Mouse (Mus musculus): Measurements from ENCODE around the gene Sptb. TPM values are rescaled to one million over a fixed set of nuclear protein-coding genes. Genes with fewer than 3 reads are reported as not detected.

Sptb gene
- polyA plus RNA-seq, 1 experiment: 102 TPM

DNA sequence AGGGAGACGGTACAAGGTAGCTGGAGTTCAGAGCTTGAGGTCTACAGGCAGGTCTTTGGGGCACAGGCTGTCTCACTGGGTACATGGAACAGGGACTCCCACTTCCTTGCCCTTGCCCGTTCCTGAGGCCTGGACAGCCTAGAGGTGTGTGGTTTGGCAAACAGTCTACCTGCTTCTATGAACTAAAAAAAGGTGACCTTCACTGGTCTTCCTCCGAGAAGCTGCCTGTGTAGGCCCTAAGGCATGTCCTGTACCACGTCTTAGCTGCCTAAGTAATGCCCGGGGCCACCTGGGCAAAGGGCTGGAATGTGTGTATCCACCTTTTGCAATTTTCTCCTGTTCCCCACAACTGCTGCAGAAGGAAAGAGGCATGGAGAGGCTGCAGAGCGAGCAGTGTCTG lies 137.0 kb downstream of the Sptb start:
- Histone ChIP-seq H3K4me1 (ENCODE audit: control insufficient read depth, insufficient read depth, low read length) (no peaks in the 10 kb centered on the region), H3K4me3 (replicated peaks; ENCODE audit: control insufficient read depth, low read depth, low read length) (no peak overlapping the region), H3K27ac (ENCODE audit: control insufficient read depth, insufficient read depth, low read depth, low read length, poor library complexity) (no peak overlapping the region)
- TF ChIP-seq CTCF (IDR thresholded peaks at IDR 0.05; ENCODE audit: control insufficient read depth, insufficient read depth, low read length): no peak
- TF ChIP-seq POLR2A (IDR thresholded peaks at IDR 0.05; ENCODE audit: borderline replicate concordance, control insufficient read depth, low read depth, low read length): no peak
- 78% methylated on average over 6 of the region's 6 CpGs for WGBS

DNA sequence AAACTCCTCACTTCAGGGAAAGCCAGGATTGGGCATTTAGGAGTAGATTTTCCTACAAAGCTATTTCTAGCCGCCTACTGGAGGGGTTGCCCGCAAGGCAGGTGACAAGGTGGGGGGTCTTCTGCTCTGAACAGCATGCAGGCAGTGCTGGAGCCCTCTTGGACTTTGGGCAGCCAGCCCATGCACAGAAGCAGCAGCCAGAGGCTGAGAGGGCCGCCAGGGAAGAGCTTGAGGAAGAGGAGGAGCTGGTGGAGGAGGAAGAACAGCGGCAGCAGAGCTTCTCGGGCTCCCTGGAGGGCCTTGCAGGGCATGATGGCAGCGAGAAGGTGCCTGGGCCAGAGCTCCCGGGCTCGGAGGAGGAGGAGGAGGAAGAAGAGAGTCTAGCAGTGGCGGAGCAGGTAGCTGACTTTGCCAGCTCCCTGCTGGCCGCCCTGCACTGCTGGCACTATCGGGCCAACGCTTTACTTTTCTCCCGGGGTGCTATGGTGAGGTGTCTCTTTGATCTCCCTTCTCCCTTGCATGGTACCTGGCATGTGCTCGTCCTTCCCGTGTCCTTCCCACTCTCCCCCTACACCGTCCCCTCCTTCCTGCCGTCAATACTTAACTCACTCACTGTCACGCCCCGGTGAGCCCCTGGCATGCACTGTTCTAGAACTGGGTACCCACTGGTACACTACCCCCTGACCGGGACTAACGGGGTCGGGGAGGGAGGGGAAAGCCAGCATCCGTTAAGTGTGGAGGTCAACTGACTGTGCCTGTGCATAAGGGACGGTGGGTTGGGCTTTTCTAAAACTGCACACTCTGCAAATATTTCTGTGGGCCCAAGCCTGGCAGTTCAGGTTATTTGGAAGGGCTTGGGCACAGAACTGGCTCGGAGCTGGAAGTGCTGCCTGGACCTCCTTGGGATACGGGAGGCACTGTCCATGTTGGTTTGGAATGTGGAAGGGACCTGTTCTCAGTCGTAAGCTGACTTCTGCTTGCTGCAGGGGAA lies 137.8 kb downstream of the Sptb start:
- WGBS: 88% methylated on average over 27 of the region's 27 CpGs

GRCm38 (mm10) chr12:76571266-76571665 lies 139.1 kb downstream of the Sptb start:
- Histone ChIP-seq H3K4me3 (replicated peaks; ENCODE audit: control insufficient read depth, low read depth, low read length) (no peak overlapping the region), H3K4me1 (ENCODE audit: control insufficient read depth, insufficient read depth, low read length) (no peaks in the 10 kb centered on the region), H3K27ac (ENCODE audit: control insufficient read depth, insufficient read depth, low read depth, low read length, poor library complexity) (no peak overlapping the region)
- 87% methylated on average over 10 of the region's 10 CpGs for WGBS
- no peak for TF ChIP-seq CTCF (IDR thresholded peaks at IDR 0.05; ENCODE audit: control insufficient read depth, insufficient read depth, low read length)
- TF ChIP-seq POLR2A (IDR thresholded peaks at IDR 0.05; ENCODE audit: borderline replicate concordance, control insufficient read depth, low read depth, low read length): no peak

More for the DNA sequence above, 137.8 kb downstream of the Sptb start:
- Histone ChIP-seq H3K4me3 (replicated peaks; ENCODE audit: control insufficient read depth, low read depth, low read length) (no peak overlapping the region), H3K4me1 (ENCODE audit: control insufficient read depth, insufficient read depth, low read length) (no peaks in the 10 kb centered on the region), H3K27ac (ENCODE audit: control insufficient read depth, insufficient read depth, low read depth, low read length, poor library complexity) (no peak overlapping the region)
- 0 out of 2 replicates have a peak, but pooled peaks have one; percentile 13 for TF ChIP-seq POLR2A (IDR thresholded peaks at IDR 0.05; ENCODE audit: borderline replicate concordance, control insufficient read depth, low read depth, low read length)
- no peak for TF ChIP-seq CTCF (IDR thresholded peaks at IDR 0.05; ENCODE audit: control insufficient read depth, insufficient read depth, low read length)

DNA sequence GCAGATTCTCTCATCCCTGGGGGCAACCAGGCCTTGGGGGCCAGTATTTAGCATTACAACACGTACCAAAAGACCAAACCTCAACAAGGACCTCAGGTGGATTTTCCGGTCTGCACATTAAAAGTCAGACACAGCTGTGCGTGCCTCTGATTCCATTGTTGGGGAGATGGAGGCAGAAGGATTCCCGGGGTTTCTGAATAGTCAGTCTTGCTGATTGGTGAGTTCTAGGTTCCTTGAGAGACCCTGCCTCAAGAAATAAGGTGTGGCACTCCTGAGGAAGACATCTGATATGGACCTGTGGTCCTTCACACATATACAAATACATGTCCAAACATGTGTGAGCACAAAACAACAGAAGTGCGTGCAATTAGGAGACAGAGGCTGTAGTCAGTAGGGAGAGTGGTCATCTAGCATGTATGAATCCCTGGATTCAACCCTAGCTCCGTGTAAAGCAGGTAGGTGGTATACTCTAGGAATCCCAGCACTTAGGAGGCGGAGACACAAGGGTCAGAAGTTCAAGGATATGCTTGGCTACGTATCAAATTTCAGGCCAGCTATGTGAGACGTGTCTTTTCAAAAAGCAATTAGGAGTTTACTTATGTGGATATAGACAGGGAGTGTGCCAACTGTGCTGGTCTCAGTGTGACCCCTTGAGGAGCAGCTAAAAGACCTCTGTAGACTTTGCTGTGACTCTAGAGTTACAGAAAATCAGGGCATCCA lies 140.0 kb downstream of the Sptb start:
- TF ChIP-seq POLR2A (IDR thresholded peaks at IDR 0.05; ENCODE audit: borderline replicate concordance, control insufficient read depth, low read depth, low read length): no peak
- no peak for TF ChIP-seq CTCF (IDR thresholded peaks at IDR 0.05; ENCODE audit: control insufficient read depth, insufficient read depth, low read length)
- no peak overlapping the region for H3K4me3 ChIP-seq (replicated peaks; ENCODE audit: control insufficient read depth, low read depth, low read length)
- no peaks in the 10 kb centered on the region for H3K4me1 ChIP-seq (ENCODE audit: control insufficient read depth, insufficient read depth, low read length)
- no peak overlapping the region for H3K27ac ChIP-seq (ENCODE audit: control insufficient read depth, insufficient read depth, low read depth, low read length, poor library complexity)
- WGBS: 82% methylated on average over 9 of the region's 9 CpGs

DNA sequence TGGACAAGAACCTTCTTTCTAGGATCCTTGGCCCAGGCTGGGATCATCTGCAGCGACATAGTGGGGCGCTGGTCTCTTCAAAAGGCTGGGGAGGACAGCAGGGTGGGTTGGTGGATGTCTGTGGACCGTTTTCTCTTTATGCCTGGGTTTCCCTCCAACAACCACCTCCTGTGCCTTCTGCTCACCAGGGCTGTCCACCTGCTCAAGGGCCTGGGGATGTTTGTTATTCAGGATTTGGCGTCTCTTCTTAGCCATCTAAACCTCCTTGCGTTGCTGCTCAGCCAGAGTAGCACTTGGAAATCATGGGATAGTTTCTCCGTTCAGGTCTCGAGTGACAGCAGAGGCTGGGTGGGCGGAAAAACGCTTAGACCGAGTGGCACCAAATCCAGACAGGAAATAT lies 144.1 kb downstream of the Sptb start:
- TF ChIP-seq CTCF (IDR thresholded peaks at IDR 0.05; ENCODE audit: control insufficient read depth, insufficient read depth, low read length) (no peak), POLR2A (IDR thresholded peaks at IDR 0.05; ENCODE audit: borderline replicate concordance, control insufficient read depth, low read depth, low read length) (no peak)
- H3K27ac ChIP-seq (ENCODE audit: control insufficient read depth, insufficient read depth, low read depth, low read length, poor library complexity): 0 out of 2 replicates have a peak overlapping the region, but pooled peaks have one; percentile 7
- H3K4me3 ChIP-seq (replicated peaks; ENCODE audit: control insufficient read depth, low read depth, low read length): no peak overlapping the region
- H3K4me1 ChIP-seq (ENCODE audit: control insufficient read depth, insufficient read depth, low read length): no peaks in the 10 kb centered on the region
- WGBS: 86% methylated on average over 10 of the region's 10 CpGs

- Histone ChIP-seq H3K27ac (ENCODE audit: control insufficient read depth, insufficient read depth, low read depth, low read length, poor library complexity) (no peak overlapping the region), H3K4me1 (ENCODE audit: control insufficient read depth, insufficient read depth, low read length) (no peaks in the 10 kb centered on the region), H3K4me3 (replicated peaks; ENCODE audit: control insufficient read depth, low read depth, low read length) (no peak overlapping the region)
- no peak for TF ChIP-seq CTCF (IDR thresholded peaks at IDR 0.05; ENCODE audit: control insufficient read depth, insufficient read depth, low read length)
- no peak for TF ChIP-seq POLR2A (IDR thresholded peaks at IDR 0.05; ENCODE audit: borderline replicate concordance, control insufficient read depth, low read depth, low read length)
- WGBS: 72% methylated on average over 4 of the region's 4 CpGs
These were observed 148.2 kb downstream of the Sptb start for GRCm38 (mm10) chr12:76562196-76562595.

- 58% methylated on average over 5 of the region's 5 CpGs for WGBS
These were observed 152.1 kb downstream of the Sptb start for GRCm38 (mm10) chr12:76558206-76558605.

More at GRCm38 (mm10) chr12:76558206-76558605, 152.1 kb downstream of the Sptb start:
- Histone ChIP-seq H3K4me3 (replicated peaks; ENCODE audit: control insufficient read depth, low read depth, low read length) (no peak overlapping the region), H3K27ac (ENCODE audit: control insufficient read depth, insufficient read depth, low read depth, low read length, poor library complexity) (no peak overlapping the region), H3K4me1 (ENCODE audit: control insufficient read depth, insufficient read depth, low read length) (no peaks in the 10 kb centered on the region)
- TF ChIP-seq POLR2A (IDR thresholded peaks at IDR 0.05; ENCODE audit: borderline replicate concordance, control insufficient read depth, low read depth, low read length) (no peak), CTCF (IDR thresholded peaks at IDR 0.05; ENCODE audit: control insufficient read depth, insufficient read depth, low read length) (no peak)
